Mouse (Mus musculus): Measurements from ENCODE around the gene Ttc7b.

The Ttc7b gene

GRCm38 (mm10) chr12:100340901-100341460 is 179.6 kb downstream of the Ttc7b start:
- DNase-seq (ENCODE audit: low read depth in 2 of 2, low spot score in 2 of 2): no peak

GRCm38 (mm10) chr12:100338055-100338454 is 182.6 kb downstream of the Ttc7b start:
- no peak for DNase-seq (ENCODE audit: low read depth in 2 of 2, low spot score in 2 of 2)

- DNase-seq (ENCODE audit: low read depth in 2 of 2, low spot score in 2 of 2): no peak
Measured at GRCm38 (mm10) chr12:100337351-100338018, 183.1 kb downstream of the Ttc7b start.

GRCm38 (mm10) chr12:100336241-100336640 is 184.4 kb downstream of the Ttc7b start:
- DNase-seq (ENCODE audit: low read depth in 2 of 2, low spot score in 2 of 2): no peak

- no peak for DNase-seq (ENCODE audit: low read depth in 2 of 2, low spot score in 2 of 2)
Measured at GRCm38 (mm10) chr12:100331806-100332205, 188.8 kb downstream of the Ttc7b start.

- no peak for DNase-seq (ENCODE audit: low read depth in 2 of 2, low spot score in 2 of 2)
Measured at GRCm38 (mm10) chr12:100330234-100330633, 190.4 kb downstream of the Ttc7b start.

GRCm38 (mm10) chr12:100328998-100329397 is 191.6 kb downstream of the Ttc7b start:
- no peak for DNase-seq (ENCODE audit: low read depth in 2 of 2, low spot score in 2 of 2)

- no peak for DNase-seq (ENCODE audit: low read depth in 2 of 2, low spot score in 2 of 2)
Measured at GRCm38 (mm10) chr12:100328557-100328956, 192.1 kb downstream of the Ttc7b start.

- DNase-seq (ENCODE audit: low read depth in 2 of 2, low spot score in 2 of 2): no peak
Measured at GRCm38 (mm10) chr12:100326732-100327131, 193.9 kb downstream of the Ttc7b start.

GRCm38 (mm10) chr12:100325618-100326017 is 195.0 kb downstream of the Ttc7b start:
- DNase-seq (ENCODE audit: low read depth in 2 of 2, low spot score in 2 of 2): no peak

GRCm38 (mm10) chr12:100325212-100325611 is 195.4 kb downstream of the Ttc7b start:
- no peak for DNase-seq (ENCODE audit: low read depth in 2 of 2, low spot score in 2 of 2)

GRCm38 (mm10) chr12:100323641-100324040 is 197.0 kb downstream of the Ttc7b start:
- no peak for DNase-seq (ENCODE audit: low read depth in 2 of 2, low spot score in 2 of 2)

- DNase-seq (ENCODE audit: low read depth in 2 of 2, low spot score in 2 of 2): no peak
Measured at GRCm38 (mm10) chr12:100322225-100322624, 198.4 kb downstream of the Ttc7b start.

GRCm38 (mm10) chr12:100321545-100321944 is 199.1 kb downstream of the Ttc7b start:
- no peak for DNase-seq (ENCODE audit: low read depth in 2 of 2, low spot score in 2 of 2)

GRCm38 (mm10) chr12:100319746-100320145 is 200.9 kb downstream of the Ttc7b start:
- no peak for DNase-seq (ENCODE audit: low read depth in 2 of 2, low spot score in 2 of 2)

- no peak for DNase-seq (ENCODE audit: low read depth in 2 of 2, low spot score in 2 of 2)
Measured at GRCm38 (mm10) chr12:100317936-100318335, 202.7 kb downstream of the Ttc7b start.

GRCm38 (mm10) chr12:100316094-100316493 is 204.5 kb downstream of the Ttc7b start:
- DNase-seq (ENCODE audit: low read depth in 2 of 2, low spot score in 2 of 2): no peak

GRCm38 (mm10) chr12:100315119-100315885 is 205.3 kb downstream of the Ttc7b start:
- DNase-seq (ENCODE audit: low read depth in 2 of 2, low spot score in 2 of 2): no peak

GRCm38 (mm10) chr12:100313785-100314375 is 206.7 kb downstream of the Ttc7b start:
- DNase-seq (ENCODE audit: low read depth in 2 of 2, low spot score in 2 of 2): no peak

GRCm38 (mm10) chr12:100313209-100313608 is 207.4 kb downstream of the Ttc7b start:
- no peak for DNase-seq (ENCODE audit: low read depth in 2 of 2, low spot score in 2 of 2)

GRCm38 (mm10) chr12:100310471-100311392 is 209.9 kb downstream of the Ttc7b start:
- no peak for DNase-seq (ENCODE audit: low read depth in 2 of 2, low spot score in 2 of 2)
